Mouse (Mus musculus) stomach, embryonic 15.5 days (tissue): ENCODE measurements around the gene Rnf216. TPM values are rescaled to one million over a fixed set of nuclear protein-coding genes. Genes with fewer than 3 reads are reported as not detected.

Experiments used
- ATAC-seq: fragments of 200-750 bp; cut with Nextera tagmentation; 2 replicates; pipeline ENCODE4 v1.8.0; 2017; ENCODE audit warnings: low read depth, moderate number of reproducible peaks, moderate TSS enrichment; ENCODE audit not compliant: insufficient read depth, low FRiP score
- H3K27ac ChIP-seq: fragments of 300-500 bp; sonication (generic); 2 replicates; pipeline ENCODE4 v1.5.1; 2015; ENCODE audit warnings: mild to moderate bottlenecking, inconsistent platforms
- H3K27me3 ChIP-seq: fragments of 300-500 bp; sonication (generic); replicated peaks from 2 replicates; pipeline ENCODE4 v1.6.1; 2015; ENCODE audit warnings: inconsistent platforms
- H3K36me3 ChIP-seq: fragments of 300-500 bp; sonication (generic); 2 replicates; pipeline ENCODE4 v1.6.1; 2015; ENCODE audit warnings: inconsistent platforms
- H3K4me1 ChIP-seq: fragments of 300-500 bp; sonication (generic); 2 replicates; pipeline ENCODE4 v1.6.1; 2015; ENCODE audit warnings: inconsistent platforms
- H3K4me2 ChIP-seq: fragments of 300-500 bp; sonication (generic); 2 replicates; pipeline ENCODE4 v1.6.1; 2015; ENCODE audit warnings: mild to moderate bottlenecking, inconsistent platforms
- H3K4me3 ChIP-seq: fragments of 300-500 bp; sonication (generic); replicated peaks from 2 replicates; pipeline ENCODE4 v1.5.1; 2015; ENCODE audit warnings: inconsistent platforms
- H3K9ac ChIP-seq: fragments of 300-500 bp; sonication (generic); 2 replicates; pipeline ENCODE4 v1.6.1; 2015; ENCODE audit warnings: inconsistent platforms
- H3K9me3 ChIP-seq: fragments of 300-500 bp; sonication (generic); 2 replicates; pipeline ENCODE4 v1.6.1; 2016; ENCODE audit warnings: inconsistent platforms
- WGBS: fragments of 180-500 bp; shearing (Covaris S2); methylation state at CpG from one replicate; pipeline ENCODE4 v1.1.7; 2015; 5-methylcytosine and 5-hydroxymethylcytosine counted together
- polyA plus RNA-seq: library from polyadenylated mRNA; unstranded; fragments of >200 nt; fragmentation: Nextera tagmentation; extraction: Ambion mirVana; gene quantifications from 2 replicates; pipeline ENCODE4 v1.2.1, GENCODE M21; 2015

Gene Rnf216
- polyA plus RNA-seq, 1 experiment from 2014 or later: 33.9 TPM

DNA sequence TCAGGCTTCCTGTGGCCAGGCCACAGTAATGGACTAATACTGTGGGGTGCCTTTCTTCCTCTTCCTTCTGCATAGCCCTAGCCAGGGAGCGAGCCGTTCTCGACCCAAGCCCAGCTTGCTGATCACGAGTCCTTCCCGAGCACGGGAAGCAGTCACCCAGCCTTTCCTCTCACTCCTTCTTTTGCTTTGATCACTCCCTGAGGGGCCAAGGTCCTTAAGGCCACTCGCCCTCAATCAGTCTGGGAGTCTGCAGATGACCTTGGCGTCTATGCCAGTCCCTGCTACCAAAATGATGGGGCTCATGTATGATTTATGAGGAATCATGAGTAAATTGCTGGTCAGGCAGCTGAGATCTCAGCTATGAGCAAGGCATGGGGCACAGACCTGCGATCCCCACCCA, 115.3 kb downstream of the Rnf216 start:
- no peak for ATAC-seq
- no peaks in the 10 kb centered on the region for H3K9me3 ChIP-seq
- H3K36me3 ChIP-seq: peaks cover 16% of the 10 kb centered on the region; the same call in 1 of the 2 replicates
- H3K27ac ChIP-seq: 0 out of 2 replicates have a peak overlapping the region, but pooled peaks have one; percentile 14
- H3K27me3 ChIP-seq: no peaks in the 10 kb centered on the region
- H3K4me1 ChIP-seq: peaks cover 25% of the 10 kb centered on the region
- H3K4me3 ChIP-seq: no peak overlapping the region
- no peak overlapping the region for H3K9ac ChIP-seq
- WGBS: 75% methylated on average over 9 of the region's 9 CpGs
- no peak overlapping the region for H3K4me2 ChIP-seq

GRCm38 (mm10) chr5:142994746-142995145, 118.0 kb downstream of the Rnf216 start:
- H3K4me1 ChIP-seq: 0 out of 2 replicates have a peak, but pooled peaks cover 8% of the 10 kb centered on the region
- H3K4me2 ChIP-seq: no peak overlapping the region
- H3K9ac ChIP-seq: no peak overlapping the region
- ATAC-seq: no peak
- WGBS: 85% methylated on average over 2 of the region's 2 CpGs
- no peak overlapping the region for H3K4me3 ChIP-seq
- peaks cover 23% of the 10 kb centered on the region for H3K36me3 ChIP-seq
- no peaks in the 10 kb centered on the region for H3K27me3 ChIP-seq
- H3K9me3 ChIP-seq: no peaks in the 10 kb centered on the region
- no peak overlapping the region for H3K27ac ChIP-seq

- Histone ChIP-seq H3K4me2 (no peak overlapping the region), H3K27me3 (no peaks in the 10 kb centered on the region), H3K9ac (no peak overlapping the region), H3K9me3 (no peaks in the 10 kb centered on the region), H3K4me3 (no peak overlapping the region), H3K4me1 (no peaks in the 10 kb centered on the region), H3K36me3 (peaks cover 16% of the 10 kb centered on the region), H3K27ac (no peak overlapping the region)
- ATAC-seq: no peak
- 79% methylated on average over 3 of the region's 3 CpGs for WGBS
These were observed 123.6 kb downstream of the Rnf216 start for GRCm38 (mm10) chr5:142989167-142989566.

DNA sequence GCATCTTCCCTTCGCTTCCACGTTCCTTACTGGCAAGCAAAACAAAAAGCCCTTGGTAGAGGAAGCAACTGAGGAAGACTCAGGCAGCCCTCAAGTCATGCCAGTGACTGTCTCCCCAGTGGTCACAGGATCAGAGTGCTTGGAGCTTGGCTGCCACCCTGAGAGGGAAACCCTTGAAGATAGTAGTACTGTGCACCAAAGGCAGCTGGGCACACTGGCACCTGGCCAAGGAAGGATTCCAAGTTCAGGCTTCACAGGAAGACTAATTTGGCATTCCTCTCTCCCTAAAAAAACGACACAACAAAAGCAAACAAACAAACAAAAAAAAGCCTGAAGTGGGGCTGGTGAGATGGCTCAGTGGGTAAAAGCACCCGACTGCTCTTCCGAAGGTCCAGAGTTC, 124.3 kb downstream of the Rnf216 start:
- no peak for ATAC-seq
- peaks cover 15% of the 10 kb centered on the region for H3K36me3 ChIP-seq
- no peaks in the 10 kb centered on the region for H3K4me1 ChIP-seq
- no peak overlapping the region for H3K4me2 ChIP-seq
- no peaks in the 10 kb centered on the region for H3K9me3 ChIP-seq
- H3K27me3 ChIP-seq: no peaks in the 10 kb centered on the region
- H3K4me3 ChIP-seq: no peak overlapping the region
- no peak overlapping the region for H3K27ac ChIP-seq
- WGBS: 82% methylated on average over 5 of the region's 5 CpGs
- no peak overlapping the region for H3K9ac ChIP-seq

- Histone ChIP-seq H3K9me3 (no peaks in the 10 kb centered on the region), H3K27ac (no peak overlapping the region), H3K4me2 (no peak overlapping the region), H3K27me3 (no peaks in the 10 kb centered on the region), H3K4me1 (no peaks in the 10 kb centered on the region), H3K9ac (no peak overlapping the region), H3K36me3 (no peaks in the 10 kb centered on the region), H3K4me3 (no peak overlapping the region)
- peak; percentile 72; the same call in 1 of the 2 replicates for ATAC-seq
- 80% methylated on average over 10 of the region's 10 CpGs for WGBS
These were observed 128.5 kb downstream of the Rnf216 start for GRCm38 (mm10) chr5:142984271-142984670.

GRCm38 (mm10) chr5:142983174-142983573, 129.6 kb downstream of the Rnf216 start:
- Histone ChIP-seq H3K4me3 (no peak overlapping the region), H3K4me1 (no peaks in the 10 kb centered on the region), H3K9ac (no peak overlapping the region), H3K27ac (no peak overlapping the region), H3K9me3 (no peaks in the 10 kb centered on the region), H3K27me3 (no peaks in the 10 kb centered on the region), H3K4me2 (no peak overlapping the region), H3K36me3 (no peaks in the 10 kb centered on the region)
- WGBS: 76% methylated on average over 8 of the region's 8 CpGs
- ATAC-seq: no peak

DNA sequence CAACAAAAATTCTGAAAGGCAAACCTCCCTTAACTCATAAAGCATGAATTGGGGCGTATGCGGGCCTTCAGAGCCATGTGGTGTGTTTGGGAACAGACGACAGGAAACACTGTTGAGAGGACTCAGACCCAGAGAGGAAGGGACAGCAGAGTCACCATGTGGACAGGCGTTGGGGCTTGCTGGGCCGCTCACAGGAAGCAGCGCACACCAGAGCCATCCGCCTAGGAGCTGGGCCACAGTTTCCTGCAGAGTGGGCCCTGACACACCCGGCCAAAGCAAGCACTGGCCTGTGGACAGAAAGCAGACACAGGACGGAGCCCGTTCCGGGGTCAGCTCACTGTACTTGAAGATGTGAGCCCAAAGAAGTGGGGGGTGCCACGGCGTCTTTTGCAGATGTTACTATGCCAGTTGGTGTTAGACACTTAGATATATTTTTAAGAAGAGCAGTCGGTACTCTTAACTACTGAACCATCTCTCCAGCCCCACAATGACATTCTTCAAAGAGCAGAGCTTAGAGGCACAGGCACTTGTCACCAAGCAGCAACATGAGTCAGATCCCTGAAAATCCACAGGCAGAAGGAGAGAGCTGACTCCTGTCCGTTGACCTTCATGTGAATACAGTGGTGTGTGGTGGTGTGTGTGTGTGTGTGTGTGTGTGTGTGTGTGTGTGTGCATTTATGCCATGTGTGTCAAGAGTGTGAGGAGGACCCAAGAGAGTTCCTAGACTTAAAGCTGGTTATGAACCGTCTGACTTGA, 130.6 kb downstream of the Rnf216 start:
- Histone ChIP-seq H3K27me3 (no peaks in the 10 kb centered on the region), H3K27ac (no peak overlapping the region), H3K4me1 (no peaks in the 10 kb centered on the region), H3K9ac (no peak overlapping the region), H3K4me2 (no peak overlapping the region), H3K36me3 (no peaks in the 10 kb centered on the region), H3K9me3 (no peaks in the 10 kb centered on the region), H3K4me3 (no peak overlapping the region)
- 63% methylated on average over 16 of the region's 16 CpGs for WGBS
- no peak; the same call in 1 of the 2 replicates for ATAC-seq

DNA sequence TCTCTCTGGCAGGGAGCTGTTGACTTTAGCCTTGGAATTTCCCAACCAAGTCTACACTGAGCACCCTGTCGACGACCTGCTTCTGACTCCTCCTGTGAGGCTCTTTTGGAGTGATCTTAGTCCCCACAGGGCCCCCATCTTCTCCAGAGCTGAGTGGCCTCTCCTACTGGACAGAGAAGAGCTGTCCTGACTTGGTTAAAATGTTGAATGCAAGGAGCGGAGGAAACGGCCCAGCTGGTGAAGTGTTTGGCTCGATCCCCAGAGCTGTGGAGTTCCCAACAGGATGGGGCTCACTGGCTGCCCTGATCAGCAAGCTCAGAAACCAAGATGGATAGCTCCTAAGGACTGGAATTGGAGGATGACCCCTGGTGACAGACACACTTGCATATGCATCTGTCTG, 136.3 kb downstream of the Rnf216 start:
- Histone ChIP-seq H3K27me3 (no peaks in the 10 kb centered on the region), H3K4me1 (peaks cover 19% of the 10 kb centered on the region), H3K4me3 (no peak overlapping the region), H3K9me3 (no peaks in the 10 kb centered on the region), H3K27ac (peak overlapping the region; percentile 78), H3K36me3 (peaks cover 19% of the 10 kb centered on the region), H3K4me2 (no peak overlapping the region), H3K9ac (no peak overlapping the region)
- ATAC-seq: peak; percentile 36; the same call in 1 of the 2 replicates
- 21% methylated on average over 5 of the region's 5 CpGs for WGBS

- peaks cover 19% of the 10 kb centered on the region for H3K4me1 ChIP-seq
- peak; percentile 59 for ATAC-seq
- peak overlapping the region; percentile 31; the same call in 1 of the 2 replicates for H3K4me2 ChIP-seq
- peaks cover 36% of the 10 kb centered on the region for H3K36me3 ChIP-seq
- H3K27me3 ChIP-seq: no peaks in the 10 kb centered on the region
- no peak overlapping the region for H3K9ac ChIP-seq
- WGBS: 15% methylated on average over 18 of the region's 18 CpGs
- H3K4me3 ChIP-seq: no peak overlapping the region
- H3K27ac ChIP-seq: peak overlapping the region; percentile 41
- H3K9me3 ChIP-seq: no peaks in the 10 kb centered on the region
These were observed 138.1 kb downstream of the Rnf216 start for GRCm38 (mm10) chr5:142974598-142975121.

DNA sequence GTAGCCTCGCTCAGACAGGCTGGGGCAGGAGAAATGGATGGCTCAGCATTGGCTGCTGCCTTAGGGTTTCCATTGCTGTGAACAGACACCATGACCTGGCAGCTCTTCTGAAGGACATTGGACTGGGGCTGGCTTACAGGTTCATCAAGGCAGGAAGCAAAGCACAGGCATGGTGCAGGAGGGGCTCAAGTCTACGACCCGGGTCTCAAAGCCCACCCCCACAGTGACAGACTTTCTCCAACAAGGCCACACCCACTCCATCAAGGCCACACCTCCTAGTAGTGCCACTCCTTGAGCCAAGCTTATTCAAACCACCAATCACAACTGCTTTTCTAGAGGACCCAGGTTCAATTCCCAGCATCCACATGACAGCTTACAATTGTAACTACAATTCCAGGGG, 138.8 kb downstream of the Rnf216 start:
- Histone ChIP-seq H3K9me3 (no peaks in the 10 kb centered on the region), H3K27ac (no peak overlapping the region), H3K27me3 (no peaks in the 10 kb centered on the region), H3K4me2 (no peak overlapping the region), H3K36me3 (peaks cover 43% of the 10 kb centered on the region), H3K9ac (no peak overlapping the region), H3K4me3 (no peak overlapping the region), H3K4me1 (peaks cover 19% of the 10 kb centered on the region)
- WGBS: 46% methylated on average over 3 of the region's 3 CpGs
- ATAC-seq: no peak

GRCm38 (mm10) chr5:142968411-142968810, 144.4 kb downstream of the Rnf216 start:
- no peak overlapping the region for H3K4me3 ChIP-seq
- peaks cover 44% of the 10 kb centered on the region for H3K36me3 ChIP-seq
- no peak overlapping the region for H3K4me2 ChIP-seq
- 89% methylated on average over 14 of the region's 14 CpGs for WGBS
- no peak overlapping the region for H3K9ac ChIP-seq
- H3K4me1 ChIP-seq: peaks cover 14% of the 10 kb centered on the region
- H3K27me3 ChIP-seq: no peaks in the 10 kb centered on the region
- ATAC-seq: no peak
- H3K9me3 ChIP-seq: no peaks in the 10 kb centered on the region
- no peak overlapping the region for H3K27ac ChIP-seq

DNA sequence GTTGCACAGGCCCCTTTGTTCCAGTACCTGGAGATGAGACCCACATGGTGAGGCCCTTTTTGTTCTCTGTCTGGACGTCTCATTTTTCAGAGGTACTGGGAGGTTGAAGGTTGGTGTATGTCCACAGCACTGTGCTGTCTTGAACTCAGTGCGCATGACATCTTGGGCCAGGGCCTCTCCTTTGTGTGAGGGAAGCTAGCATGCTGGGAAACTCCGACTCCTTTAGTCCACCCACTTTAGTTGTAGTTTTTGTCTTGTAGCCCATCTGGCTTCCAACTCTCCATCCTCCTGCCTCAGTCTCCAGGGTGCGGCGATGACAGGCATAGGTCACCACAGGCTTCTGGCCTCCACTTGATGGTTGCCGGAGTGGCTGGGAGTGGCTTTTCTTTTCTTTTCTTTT, 148.1 kb downstream of the Rnf216 start:
- H3K4me2 ChIP-seq: peak overlapping the region; percentile 79
- 88% methylated on average over 6 of the region's 6 CpGs for WGBS
- no peak for ATAC-seq
- H3K36me3 ChIP-seq: peaks cover 8% of the 10 kb centered on the region
- H3K27me3 ChIP-seq: no peaks in the 10 kb centered on the region
- H3K9me3 ChIP-seq: no peaks in the 10 kb centered on the region
- H3K4me3 ChIP-seq: peak overlapping the region; percentile 4; the same call in 1 of the 2 replicates
- no peak overlapping the region for H3K27ac ChIP-seq
- no peak overlapping the region for H3K9ac ChIP-seq
- H3K4me1 ChIP-seq: peaks cover 25% of the 10 kb centered on the region
